Mouse (Mus musculus) megakaryocyte, adult 5-6 weeks (primary cell): ENCODE data around the gene Ccnyl1. TPM values are rescaled to one million over a fixed set of nuclear protein-coding genes. Genes with fewer than 3 reads are reported as not detected.
A peak's percentile ranks its signal among the peaks of the same experiment; 100 is the strongest.
"Not testable (repeated sequence)": the region's sequence is repeated elsewhere in the genome, so short reads cannot be mapped to it uniquely, and the experiment has no call there.

Source experiments
- ATAC-seq: 2 replicates; pipeline ENCODE4 v1.8.0; 2016; ENCODE audit warnings: mild to moderate bottlenecking, inconsistent platforms; ENCODE audit not compliant: poor library complexity, severe bottlenecking
- total RNA-seq, 2 experiments: library from RNA; stranded (forward) in 1 of 2; stranded (reverse) in 1 of 2; fragments of 153-499, 151-499 nt in 1 of 2; fragments of 221-1000, 200-1000 nt in 1 of 2; gene quantifications; 2 replicates each; pipeline versions ENCODE4 v1.2.3 to v1.2.4; 2015 to 2017

Gene Ccnyl1
- total RNA-seq (2015) (10.6 and 12.6 TPM in 2 replicates), total RNA-seq (2017) (10.4 and 11.1 TPM in 2 replicates)

- ATAC-seq = peak; percentile 96
Measured at GRCm38 (mm10) chr1:64690213-64691013, at the start of gene Ccnyl1. Ccnyl1 (plus strand) TSS chr1:64690455.

- ATAC-seq = no peak
Measured at GRCm38 (mm10) chr1:64641069-64641468, 49.2 kb upstream of the Ccnyl1 start.

- not testable (repeated sequence) for ATAC-seq
Measured at GRCm38 (mm10) chr1:64642541-64642940, 47.7 kb upstream of the Ccnyl1 start.

- ATAC-seq = no peak
Measured at GRCm38 (mm10) chr1:64644513-64644912, 45.7 kb upstream of the Ccnyl1 start.

GRCm38 (mm10) chr1:64649362-64650124, 40.7 kb upstream of the Ccnyl1 start:
- ATAC-seq = no peak

GRCm38 (mm10) chr1:64653701-64654100, 36.6 kb upstream of the Ccnyl1 start:
- no peak for ATAC-seq

GRCm38 (mm10) chr1:64655415-64655814, 34.8 kb upstream of the Ccnyl1 start:
- ATAC-seq = no peak

GRCm38 (mm10) chr1:64656423-64657129, 33.7 kb upstream of the Ccnyl1 start:
- 0 out of 2 replicates have a peak, but pooled peaks have one; percentile 28 for ATAC-seq

GRCm38 (mm10) chr1:64658876-64659275, 31.4 kb upstream of the Ccnyl1 start:
- ATAC-seq = no peak

- no peak for ATAC-seq
Measured at GRCm38 (mm10) chr1:64667111-64667633, 23.1 kb upstream of the Ccnyl1 start.

- ATAC-seq = no peak
Measured at GRCm38 (mm10) chr1:64669451-64669850, 20.8 kb upstream of the Ccnyl1 start.

- ATAC-seq = no peak
Measured at GRCm38 (mm10) chr1:64673931-64674330, 16.3 kb upstream of the Ccnyl1 start.

GRCm38 (mm10) chr1:64676060-64676839, 14.0 kb upstream of the Ccnyl1 start:
- no peak for ATAC-seq

- ATAC-seq = no peak
Measured at GRCm38 (mm10) chr1:64681499-64681898, 8.8 kb upstream of the Ccnyl1 start.

- no peak for ATAC-seq
Measured at GRCm38 (mm10) chr1:64683039-64683438, 7.2 kb upstream of the Ccnyl1 start.

- no peak for ATAC-seq
Measured at GRCm38 (mm10) chr1:64684440-64684839, 5.8 kb upstream of the Ccnyl1 start.

- no peak for ATAC-seq
Measured at GRCm38 (mm10) chr1:64688046-64688445, 2.2 kb upstream of the Ccnyl1 start.

GRCm38 (mm10) chr1:64689561-64690212, 568 bp upstream of the Ccnyl1 start:
- no peak for ATAC-seq

- no peak; the same call in 1 of the 2 replicates for ATAC-seq
Measured at GRCm38 (mm10) chr1:64691121-64691551, 881 bp downstream of the Ccnyl1 start.

GRCm38 (mm10) chr1:64691581-64691980, 1.3 kb downstream of the Ccnyl1 start:
- ATAC-seq = no peak
